Mouse (Mus musculus) lung, postnatal 0 days (tissue): ENCODE measurements at regions not wholly inside any gene's neighbourhood (a gene's known extent, or its start where the extent isn't known, plus 50 kb on each side); places are given as distances from the start of the nearest gene placed in this dataset.

Source experiments
- CTCF ChIP-seq: IDR thresholded peaks from 2 replicates; pipeline ENCODE4 v1.5.1; 2016; ENCODE audit warnings: antibody characterized with exemption, mild to moderate bottlenecking
- EP300 ChIP-seq: IDR thresholded peaks from 2 replicates; pipeline ENCODE4 v1.6.1; 2016; ENCODE audit warnings: antibody characterized with exemption, mild to moderate bottlenecking, control low read depth

GRCm38 (mm10) chr17:75877848-75878247, 326.1 kb upstream of the Fam98a start:
- TF ChIP-seq CTCF (no peak), EP300 (no peak)
